Mouse (Mus musculus) spleen, postnatal 36 days (tissue): ENCODE data around the gene Lekr1.

Source experiments
- DNase-seq, 2 experiments: peaks; one replicate each; pipeline ENCODE4 v3.0.0; 2022; ENCODE audit warnings: low spot score in 2 of 2, mixed read lengths in 1 of 2

The Lekr1 gene

GRCm38 (mm10) chr3:65873093-65873830 lies 207.2 kb downstream of the Lekr1 start:
- DNase-seq = peak in 1 of 2 experiments; percentile 22
